Mouse (Mus musculus) neural tube, embryonic 15.5 days (tissue): ENCODE data around the gene Syn3. TPM values are rescaled to one million over a fixed set of nuclear protein-coding genes. Genes with fewer than 3 reads are reported as not detected.

Source experiments
- ATAC-seq: fragments of 200-750 bp; cut with Nextera tagmentation; 2 replicates; pipeline ENCODE4 v1.8.0; 2017; ENCODE audit warnings: mild to moderate bottlenecking, moderate TSS enrichment, moderate library complexity; ENCODE audit not compliant: low FRiP score
- H3K27ac ChIP-seq: fragments of 300-500 bp; sonication (generic); replicated peaks from 2 replicates; pipeline ENCODE4 v1.5.1; 2015; ENCODE audit warnings: mild to moderate bottlenecking, inconsistent platforms
- H3K27me3 ChIP-seq: fragments of 300-500 bp; sonication (generic); replicated peaks from 2 replicates; pipeline ENCODE4 v1.6.1; 2015; ENCODE audit warnings: inconsistent platforms
- H3K36me3 ChIP-seq: fragments of 300-500 bp; sonication (generic); 2 replicates; pipeline ENCODE4 v1.6.1; 2015; ENCODE audit warnings: inconsistent platforms
- H3K4me1 ChIP-seq: fragments of 300-500 bp; sonication (generic); 2 replicates; pipeline ENCODE4 v1.6.1; 2015; ENCODE audit warnings: inconsistent platforms
- H3K4me2 ChIP-seq: fragments of 300-500 bp; sonication (generic); 2 replicates; pipeline ENCODE4 v1.6.1; 2015; ENCODE audit warnings: inconsistent platforms, mild to moderate bottlenecking, moderate library complexity
- H3K4me3 ChIP-seq: fragments of 300-500 bp; sonication (generic); replicated peaks from 2 replicates; pipeline ENCODE4 v1.5.1; 2015; ENCODE audit warnings: mild to moderate bottlenecking, inconsistent platforms
- H3K9ac ChIP-seq: fragments of 300-500 bp; sonication (generic); replicated peaks from 2 replicates; pipeline ENCODE4 v1.6.1; 2015; ENCODE audit warnings: mild to moderate bottlenecking, inconsistent platforms
- H3K9me3 ChIP-seq: fragments of 300-500 bp; sonication (generic); replicated peaks from 2 replicates; pipeline ENCODE4 v1.6.1; 2016; ENCODE audit warnings: inconsistent platforms
- WGBS: fragments of 180-500 bp; shearing (Covaris S2); methylation state at CpG from one replicate; pipeline ENCODE4 v1.1.7; 2015; ENCODE audit warnings: mixed read lengths; 5-methylcytosine and 5-hydroxymethylcytosine counted together
- polyA plus RNA-seq: library from polyadenylated mRNA; unstranded; fragments of >200 nt; fragmentation: Nextera tagmentation; extraction: Ambion mirVana; gene quantifications from 2 replicates; pipeline ENCODE4 v1.2.1, GENCODE M21; 2015

Gene Syn3
- polyA plus RNA-seq, 1 experiment from 2014 or later: 29.0 TPM

- Histone ChIP-seq H3K4me3 (no peak overlapping the region), H3K9ac (no peak overlapping the region), H3K36me3 (no peaks in the 10 kb centered on the region), H3K4me1 (no peaks in the 10 kb centered on the region), H3K9me3 (no peaks in the 10 kb centered on the region), H3K4me2 (no peak overlapping the region), H3K27me3 (no peaks in the 10 kb centered on the region), H3K27ac (no peak overlapping the region)
- WGBS: 86% methylated on average over 3 of the region's 3 CpGs
- ATAC-seq: no peak
Observed at GRCm38 (mm10) chr10:86258992-86259391, 239.7 kb downstream of the Syn3 start.

GRCm38 (mm10) chr10:86258046-86258445, 240.7 kb downstream of the Syn3 start:
- no peak for ATAC-seq
- WGBS: 81% methylated on average over 4 of the region's 4 CpGs
- no peak overlapping the region for H3K4me2 ChIP-seq

GRCm38 (mm10) chr10:86257045-86257444, 241.7 kb downstream of the Syn3 start:
- ATAC-seq: no peak
- Histone ChIP-seq H3K27ac (no peak overlapping the region), H3K9me3 (no peaks in the 10 kb centered on the region), H3K36me3 (no peaks in the 10 kb centered on the region), H3K4me2 (no peak overlapping the region), H3K4me1 (no peaks in the 10 kb centered on the region), H3K27me3 (no peaks in the 10 kb centered on the region), H3K4me3 (no peak overlapping the region), H3K9ac (no peak overlapping the region)
- 74% methylated on average over 3 of the region's 3 CpGs for WGBS

More at GRCm38 (mm10) chr10:86258046-86258445, 240.7 kb downstream of the Syn3 start:
- Histone ChIP-seq H3K9me3 (no peaks in the 10 kb centered on the region), H3K4me1 (no peaks in the 10 kb centered on the region), H3K27me3 (no peaks in the 10 kb centered on the region), H3K9ac (no peak overlapping the region), H3K4me3 (no peak overlapping the region), H3K27ac (no peak overlapping the region), H3K36me3 (no peaks in the 10 kb centered on the region)

GRCm38 (mm10) chr10:86256221-86256620, 242.5 kb downstream of the Syn3 start:
- ATAC-seq: peak; percentile 66; the same call in 1 of the 2 replicates
- no peaks in the 10 kb centered on the region for H3K27me3 ChIP-seq
- no peaks in the 10 kb centered on the region for H3K4me1 ChIP-seq
- no peak overlapping the region for H3K4me2 ChIP-seq
- H3K27ac ChIP-seq: no peak overlapping the region
- no peaks in the 10 kb centered on the region for H3K36me3 ChIP-seq
- 63% methylated on average over 4 of the region's 4 CpGs for WGBS
- no peaks in the 10 kb centered on the region for H3K9me3 ChIP-seq
- no peak overlapping the region for H3K4me3 ChIP-seq
- no peak overlapping the region for H3K9ac ChIP-seq

- H3K27ac ChIP-seq: no peak overlapping the region
- no peaks in the 10 kb centered on the region for H3K27me3 ChIP-seq
- WGBS: 69% methylated on average over 7 of the region's 7 CpGs
- H3K9ac ChIP-seq: no peak overlapping the region
- H3K36me3 ChIP-seq: no peaks in the 10 kb centered on the region
- no peaks in the 10 kb centered on the region for H3K4me1 ChIP-seq
- ATAC-seq: no peak
- H3K4me2 ChIP-seq: no peak overlapping the region
- no peak overlapping the region for H3K4me3 ChIP-seq
- no peaks in the 10 kb centered on the region for H3K9me3 ChIP-seq
Observed at GRCm38 (mm10) chr10:86250149-86250922, 248.4 kb downstream of the Syn3 start.

- Histone ChIP-seq H3K9me3 (no peaks in the 10 kb centered on the region), H3K4me1 (no peaks in the 10 kb centered on the region), H3K36me3 (no peaks in the 10 kb centered on the region), H3K4me2 (no peak overlapping the region), H3K4me3 (no peak overlapping the region), H3K9ac (no peak overlapping the region), H3K27me3 (no peaks in the 10 kb centered on the region), H3K27ac (no peak overlapping the region)
- 75% methylated on average over 1 of the region's 1 CpGs for WGBS
- ATAC-seq: no peak
Observed at GRCm38 (mm10) chr10:86249283-86249682, 249.4 kb downstream of the Syn3 start.

- H3K9me3 ChIP-seq: no peaks in the 10 kb centered on the region
- H3K4me1 ChIP-seq: no peaks in the 10 kb centered on the region
- H3K27me3 ChIP-seq: no peaks in the 10 kb centered on the region
- WGBS: 67% methylated on average over 3 of the region's 3 CpGs
- no peak overlapping the region for H3K9ac ChIP-seq
- ATAC-seq: no peak
- H3K4me3 ChIP-seq: no peak overlapping the region
- no peaks in the 10 kb centered on the region for H3K36me3 ChIP-seq
- no peak overlapping the region for H3K4me2 ChIP-seq
- no peak overlapping the region for H3K27ac ChIP-seq
Observed at GRCm38 (mm10) chr10:86248807-86249206, 249.9 kb downstream of the Syn3 start.

GRCm38 (mm10) chr10:86248131-86248740, 250.5 kb downstream of the Syn3 start:
- Histone ChIP-seq H3K9me3 (no peaks in the 10 kb centered on the region), H3K9ac (no peak overlapping the region), H3K4me2 (no peak overlapping the region), H3K36me3 (no peaks in the 10 kb centered on the region), H3K4me1 (no peaks in the 10 kb centered on the region), H3K27ac (no peak overlapping the region), H3K4me3 (no peak overlapping the region), H3K27me3 (no peaks in the 10 kb centered on the region)
- no peak for ATAC-seq
- 84% methylated on average over 10 of the region's 10 CpGs for WGBS

GRCm38 (mm10) chr10:86245396-86245795, 253.3 kb downstream of the Syn3 start:
- ATAC-seq: no peak
- H3K4me3 ChIP-seq: no peak overlapping the region
- H3K4me1 ChIP-seq: no peaks in the 10 kb centered on the region
- WGBS: 90% methylated on average over 7 of the region's 7 CpGs
- no peak overlapping the region for H3K4me2 ChIP-seq
- H3K9ac ChIP-seq: no peak overlapping the region
- H3K27me3 ChIP-seq: no peaks in the 10 kb centered on the region
- H3K9me3 ChIP-seq: no peaks in the 10 kb centered on the region
- no peak overlapping the region for H3K27ac ChIP-seq
- no peaks in the 10 kb centered on the region for H3K36me3 ChIP-seq

- no peaks in the 10 kb centered on the region for H3K4me1 ChIP-seq
- no peak for ATAC-seq
- H3K27me3 ChIP-seq: no peaks in the 10 kb centered on the region
- H3K27ac ChIP-seq: no peak overlapping the region
- no peak overlapping the region for H3K4me3 ChIP-seq
- no peaks in the 10 kb centered on the region for H3K9me3 ChIP-seq
- H3K4me2 ChIP-seq: no peak overlapping the region
- no peak overlapping the region for H3K9ac ChIP-seq
- WGBS: 86% methylated on average over 6 of the region's 6 CpGs
- no peaks in the 10 kb centered on the region for H3K36me3 ChIP-seq
Observed at GRCm38 (mm10) chr10:86243525-86243924, 255.2 kb downstream of the Syn3 start.

- Histone ChIP-seq H3K9me3 (no peaks in the 10 kb centered on the region), H3K27me3 (no peaks in the 10 kb centered on the region), H3K4me2 (no peak overlapping the region), H3K27ac (no peak overlapping the region), H3K36me3 (no peaks in the 10 kb centered on the region), H3K4me1 (no peaks in the 10 kb centered on the region), H3K9ac (no peak overlapping the region), H3K4me3 (no peak overlapping the region)
- 77% methylated on average over 3 of the region's 3 CpGs for WGBS
- no peak; the same call in 1 of the 2 replicates for ATAC-seq
Observed at GRCm38 (mm10) chr10:86242721-86243120, 256.0 kb downstream of the Syn3 start.

GRCm38 (mm10) chr10:86230006-86230405, 268.7 kb downstream of the Syn3 start:
- Histone ChIP-seq H3K4me2 (no peak overlapping the region), H3K27ac (no peak overlapping the region), H3K36me3 (no peaks in the 10 kb centered on the region), H3K4me3 (no peak overlapping the region), H3K9ac (no peak overlapping the region), H3K27me3 (no peaks in the 10 kb centered on the region), H3K9me3 (no peaks in the 10 kb centered on the region), H3K4me1 (no peaks in the 10 kb centered on the region)
- ATAC-seq: no peak
- WGBS: 88% methylated on average over 6 of the region's 6 CpGs
